Mouse (Mus musculus): ENCODE data around the gene Mthfd1l.

GRCm38 (mm10) chr10:4128915-4129314 is 156.0 kb downstream of the Mthfd1l start:
- TF ChIP-seq CTCF (IDR thresholded peaks at IDR 0.05; ENCODE audit: extremely low read depth, insufficient read depth, insufficient read length, insufficient replicate concordance) (no peak), POLR2A (IDR thresholded peaks at IDR 0.05; ENCODE audit: low read depth, low read length) (no peak)
